Mouse (Mus musculus): Measurements from ENCODE around the gene Rspo3. TPM values are rescaled to one million over a fixed set of nuclear protein-coding genes. Genes with fewer than 3 reads are reported as not detected.

Gene Rspo3
- polyA plus RNA-seq (2012; rRNA removed), result 6.1 and 6.9 TPM in 2 replicates

GRCm38 (mm10) chr10:29535546-29536260, at the start of gene Rspo3:
Gene Rspo3 (minus strand): TSS chr10:29535867.
- no peak for TF ChIP-seq POLR2A (IDR thresholded peaks at IDR 0.05; ENCODE audit: extremely low read depth, insufficient read depth, low read length)
- no peak for TF ChIP-seq CTCF (IDR thresholded peaks at IDR 0.05; ENCODE audit: extremely low read depth, insufficient read depth, low read length)
- no peaks in the 10 kb centered on the region; the same call in none of the 2 replicates for H3K4me1 ChIP-seq (ENCODE audit: control insufficient read depth, insufficient read depth, low read length)
- H3K27ac ChIP-seq (ENCODE audit: insufficient read depth, low read length), result peak within 1 kb of the TSS; percentile 76; the same call in 1 of the 2 replicates
- H3K4me3 ChIP-seq (ENCODE audit: insufficient read depth, low read length), result peak within 1 kb of the TSS; percentile 96

- no peak overlapping the region for H3K27ac ChIP-seq (ENCODE audit: insufficient read depth, low read length)
- no peak overlapping the region for H3K4me3 ChIP-seq (ENCODE audit: insufficient read depth, low read length)
- no peaks in the 10 kb centered on the region for H3K4me1 ChIP-seq (ENCODE audit: control insufficient read depth, insufficient read depth, low read length)
- TF ChIP-seq POLR2A (IDR thresholded peaks at IDR 0.05; ENCODE audit: extremely low read depth, insufficient read depth, low read length) (no peak), CTCF (IDR thresholded peaks at IDR 0.05; ENCODE audit: extremely low read depth, insufficient read depth, low read length) (no peak)
These were observed 46.3 kb upstream of the Rspo3 start for GRCm38 (mm10) chr10:29581940-29582339.

DNA sequence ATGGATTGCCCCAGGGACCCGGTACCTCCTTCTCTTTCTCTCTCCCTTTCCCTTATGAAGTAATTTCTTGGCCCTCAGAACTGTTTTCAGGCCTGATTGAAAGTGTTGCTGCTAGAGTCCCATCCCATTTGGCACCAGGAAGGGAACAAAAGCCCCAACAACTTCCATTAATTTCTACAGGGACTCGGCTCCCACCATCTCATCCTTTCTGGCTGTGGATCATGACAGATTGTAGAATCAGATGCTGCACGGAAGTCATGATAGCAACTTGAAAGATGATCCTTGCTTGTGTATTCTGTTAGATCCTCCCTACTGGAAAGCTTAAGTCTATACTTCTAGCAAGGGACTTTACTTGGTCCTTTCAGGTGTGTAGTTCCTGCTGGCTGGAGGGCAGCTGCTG, 45.8 kb upstream of the Rspo3 start:
- Histone ChIP-seq H3K27ac (ENCODE audit: insufficient read depth, low read length) (no peak overlapping the region), H3K4me3 (ENCODE audit: insufficient read depth, low read length) (no peak overlapping the region), H3K4me1 (ENCODE audit: control insufficient read depth, insufficient read depth, low read length) (no peaks in the 10 kb centered on the region)
- TF ChIP-seq CTCF (IDR thresholded peaks at IDR 0.05; ENCODE audit: extremely low read depth, insufficient read depth, low read length), result no peak
- no peak for TF ChIP-seq POLR2A (IDR thresholded peaks at IDR 0.05; ENCODE audit: extremely low read depth, insufficient read depth, low read length)

GRCm38 (mm10) chr10:29555983-29556382, 20.3 kb upstream of the Rspo3 start:
- Histone ChIP-seq H3K27ac (ENCODE audit: insufficient read depth, low read length) (no peak overlapping the region), H3K4me1 (ENCODE audit: control insufficient read depth, insufficient read depth, low read length) (no peaks in the 10 kb centered on the region), H3K4me3 (ENCODE audit: insufficient read depth, low read length) (no peak overlapping the region)
- TF ChIP-seq POLR2A (IDR thresholded peaks at IDR 0.05; ENCODE audit: extremely low read depth, insufficient read depth, low read length) (no peak), CTCF (IDR thresholded peaks at IDR 0.05; ENCODE audit: extremely low read depth, insufficient read depth, low read length) (no peak)

DNA sequence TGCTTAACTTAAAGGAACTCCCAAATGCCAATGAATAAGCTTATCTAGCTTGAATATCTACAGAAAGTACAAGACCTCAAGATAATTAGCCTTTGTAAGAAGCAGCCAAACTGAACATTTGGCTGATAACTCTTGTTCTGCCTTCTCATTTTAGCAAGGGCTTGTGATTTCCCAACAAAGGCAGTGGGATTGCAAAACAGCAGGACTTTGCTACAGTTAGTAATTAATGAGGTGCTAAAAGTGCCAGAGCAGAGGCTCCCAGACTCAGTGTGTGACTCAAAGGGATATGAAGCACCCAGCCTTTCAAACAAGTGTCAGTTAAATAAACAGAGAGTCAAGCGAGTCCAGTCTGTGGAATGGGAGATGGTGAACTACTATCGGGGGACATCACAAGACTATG, 18.7 kb upstream of the Rspo3 start:
- H3K4me1 ChIP-seq (ENCODE audit: control insufficient read depth, insufficient read depth, low read length), result no peaks in the 10 kb centered on the region
- no peak overlapping the region for H3K27ac ChIP-seq (ENCODE audit: insufficient read depth, low read length)
- TF ChIP-seq POLR2A (IDR thresholded peaks at IDR 0.05; ENCODE audit: extremely low read depth, insufficient read depth, low read length) (no peak), CTCF (IDR thresholded peaks at IDR 0.05; ENCODE audit: extremely low read depth, insufficient read depth, low read length) (no peak)
- H3K4me3 ChIP-seq (ENCODE audit: insufficient read depth, low read length), result no peak overlapping the region

- Histone ChIP-seq H3K4me3 (ENCODE audit: insufficient read depth, low read length) (no peak overlapping the region), H3K27ac (ENCODE audit: insufficient read depth, low read length) (no peak overlapping the region), H3K4me1 (ENCODE audit: control insufficient read depth, insufficient read depth, low read length) (no peaks in the 10 kb centered on the region; the same call in 1 of the 2 replicates)
- no peak for TF ChIP-seq CTCF (IDR thresholded peaks at IDR 0.05; ENCODE audit: extremely low read depth, insufficient read depth, low read length)
- no peak for TF ChIP-seq POLR2A (IDR thresholded peaks at IDR 0.05; ENCODE audit: extremely low read depth, insufficient read depth, low read length)
These were observed 7.3 kb upstream of the Rspo3 start for GRCm38 (mm10) chr10:29542982-29543381.

DNA sequence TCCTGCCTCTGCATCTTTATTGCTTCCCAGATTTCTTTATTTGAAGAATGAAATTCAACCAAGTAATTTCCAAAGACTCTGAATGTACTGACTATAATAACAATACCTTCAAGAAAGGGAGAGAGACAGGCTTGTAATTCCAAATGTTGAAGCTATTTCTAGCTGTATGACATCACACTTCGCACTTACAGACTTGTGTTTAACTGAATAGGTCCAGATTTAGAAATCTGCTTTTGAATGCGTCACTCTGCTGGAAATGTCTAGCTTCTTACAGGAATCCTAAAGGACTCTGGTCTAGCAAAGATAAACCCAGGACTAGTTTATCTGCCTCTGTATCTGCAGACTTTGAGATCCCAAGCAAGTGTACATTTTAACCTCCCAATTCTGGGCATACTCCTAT, 3.8 kb upstream of the Rspo3 start:
- H3K4me3 ChIP-seq (ENCODE audit: insufficient read depth, low read length), result no peak overlapping the region
- no peak overlapping the region for H3K27ac ChIP-seq (ENCODE audit: insufficient read depth, low read length)
- no peaks in the 10 kb centered on the region; the same call in 1 of the 2 replicates for H3K4me1 ChIP-seq (ENCODE audit: control insufficient read depth, insufficient read depth, low read length)
- TF ChIP-seq CTCF (IDR thresholded peaks at IDR 0.05; ENCODE audit: extremely low read depth, insufficient read depth, low read length) (no peak), POLR2A (IDR thresholded peaks at IDR 0.05; ENCODE audit: extremely low read depth, insufficient read depth, low read length) (no peak)

DNA sequence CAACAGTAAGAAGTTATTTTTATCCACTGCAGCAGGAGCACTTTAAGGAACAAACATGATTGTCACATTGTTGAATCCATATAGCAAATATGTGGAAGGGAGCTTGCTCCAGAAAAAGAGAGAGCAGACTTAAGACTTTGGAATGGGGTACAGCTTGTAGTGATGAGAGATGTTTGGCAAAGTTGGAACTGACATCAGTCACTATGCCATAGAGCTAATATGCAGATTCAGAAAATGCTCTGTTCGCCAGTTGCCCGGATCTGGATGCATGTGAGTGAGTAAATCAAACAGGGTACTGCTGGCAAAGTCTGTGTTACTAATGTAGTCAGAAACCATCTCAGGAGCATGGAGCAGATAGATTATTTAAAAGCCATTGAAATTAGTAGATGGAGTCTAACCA, 3.1 kb upstream of the Rspo3 start:
- Histone ChIP-seq H3K4me1 (ENCODE audit: control insufficient read depth, insufficient read depth, low read length) (no peaks in the 10 kb centered on the region; the same call in none of the 2 replicates), H3K27ac (ENCODE audit: insufficient read depth, low read length) (peak overlapping the region; percentile 81; the same call in 1 of the 2 replicates), H3K4me3 (ENCODE audit: insufficient read depth, low read length) (no peak overlapping the region)
- no peak for TF ChIP-seq CTCF (IDR thresholded peaks at IDR 0.05; ENCODE audit: extremely low read depth, insufficient read depth, low read length)
- no peak for TF ChIP-seq POLR2A (IDR thresholded peaks at IDR 0.05; ENCODE audit: extremely low read depth, insufficient read depth, low read length)

GRCm38 (mm10) chr10:29534830-29535227, 838 bp downstream of the Rspo3 start:
- TF ChIP-seq CTCF (IDR thresholded peaks at IDR 0.05; ENCODE audit: extremely low read depth, insufficient read depth, low read length), result no peak
- TF ChIP-seq POLR2A (IDR thresholded peaks at IDR 0.05; ENCODE audit: extremely low read depth, insufficient read depth, low read length), result no peak
- no peaks in the 10 kb centered on the region; the same call in none of the 2 replicates for H3K4me1 ChIP-seq (ENCODE audit: control insufficient read depth, insufficient read depth, low read length)
- H3K4me3 ChIP-seq (ENCODE audit: insufficient read depth, low read length), result peak overlapping the region; percentile 96
- H3K27ac ChIP-seq (ENCODE audit: insufficient read depth, low read length), result no peak overlapping the region

Data from cortical plate, adult 2 months (tissue).